Mouse (Mus musculus) heart, embryonic 14.5 days (tissue): Measurements from ENCODE around the gene Slc27a2. TPM values are rescaled to one million over a fixed set of nuclear protein-coding genes. Genes with fewer than 3 reads are reported as not detected.
"Not testable (repeated sequence)": the region's sequence is repeated elsewhere in the genome, so short reads cannot be mapped to it uniquely, and the experiment has no call there.

ENCODE experiments used
- ATAC-seq: fragments of 200-750 bp; cut with Nextera tagmentation; 2 replicates; pipeline ENCODE4 v1.8.0; 2017; ENCODE audit warnings: low read depth, moderate TSS enrichment; ENCODE audit not compliant: insufficient number of reproducible peaks, insufficient read depth, low FRiP score
- H3K27ac ChIP-seq, 2 experiments: fragments of 200-500 bp in 1 of 2; fragments of 300-500 bp in 1 of 2; sonication (generic) in 1 of 2; replicated peaks in 1 of 2; 2 replicates each; pipeline ENCODE4 v1.5.1; 2012 to 2014; ENCODE audit warnings: low read depth in 2 of 2, low read length in 2 of 2, control low read depth in 1 of 2, mild to moderate bottlenecking in 1 of 2, mixed read lengths in 1 of 2; ENCODE audit not compliant: control insufficient read depth in 1 of 2, insufficient read depth in 1 of 2
- H3K27me3 ChIP-seq: fragments of 300-500 bp; sonication (generic); 2 replicates; pipeline ENCODE4 v1.6.1; 2014; ENCODE audit warnings: mild to moderate bottlenecking, low read length, control low read depth; ENCODE audit not compliant: control insufficient read depth, insufficient read depth
- H3K36me3 ChIP-seq: fragments of 300-500 bp; sonication (generic); 2 replicates; pipeline ENCODE4 v1.6.1; 2014; ENCODE audit warnings: mild to moderate bottlenecking, control low read depth, low read length, mixed read lengths; ENCODE audit not compliant: control insufficient read depth, insufficient read depth
- H3K4me1 ChIP-seq, 2 experiments: fragments of 200-500 bp in 1 of 2; fragments of 300-500 bp in 1 of 2; sonication (generic) in 1 of 2; 2 replicates each; pipeline ENCODE4 v1.6.1; 2012 to 2014; ENCODE audit warnings: low read length in 2 of 2, control low read depth in 1 of 2, mixed read lengths in 1 of 2; ENCODE audit not compliant: control insufficient read depth in 2 of 2, insufficient read depth in 2 of 2
- H3K4me2 ChIP-seq: fragments of 300-500 bp; sonication (generic); 2 replicates; pipeline ENCODE4 v1.6.1; 2014; ENCODE audit warnings: mild to moderate bottlenecking, low read length
- H3K4me3 ChIP-seq, 2 experiments: fragments of 200-500 bp in 1 of 2; fragments of 300-500 bp in 1 of 2; sonication (generic) in 1 of 2; 2 replicates each; pipeline ENCODE4 v1.5.1; 2012 to 2014; ENCODE audit warnings: low read length in 2 of 2, mild to moderate bottlenecking in 2 of 2, control low read depth in 1 of 2, low read depth in 1 of 2, moderate library complexity in 1 of 2; ENCODE audit not compliant: control insufficient read depth in 1 of 2, insufficient read depth in 1 of 2
- H3K9ac ChIP-seq: fragments of 300-500 bp; sonication (generic); 2 replicates; pipeline ENCODE4 v1.6.1; 2014; ENCODE audit warnings: mild to moderate bottlenecking, low read length
- H3K9me3 ChIP-seq: fragments of 300-500 bp; sonication (generic); 2 replicates; pipeline ENCODE4 v1.6.1; 2016; ENCODE audit warnings: low read length, control low read depth; ENCODE audit not compliant: control insufficient read depth
- WGBS: fragments of 180-500 bp; shearing (Covaris S2); extraction: QIAGEN DNeasy Blood & Tissue Kit; methylation state at CpG from one replicate; pipeline ENCODE4 v1.1.7; 2014; 5-methylcytosine and 5-hydroxymethylcytosine counted together
- polyA plus RNA-seq: library from polyadenylated mRNA; unstranded; fragments of >200 nt; fragmentation: Nextera tagmentation; extraction: Ambion mirVana; gene quantifications from 2 replicates; pipeline ENCODE4 v1.2.1, GENCODE M21; 2014

Gene Slc27a2
- polyA plus RNA-seq, 1 experiment from 2014 or later = 0.09 TPM

DNA sequence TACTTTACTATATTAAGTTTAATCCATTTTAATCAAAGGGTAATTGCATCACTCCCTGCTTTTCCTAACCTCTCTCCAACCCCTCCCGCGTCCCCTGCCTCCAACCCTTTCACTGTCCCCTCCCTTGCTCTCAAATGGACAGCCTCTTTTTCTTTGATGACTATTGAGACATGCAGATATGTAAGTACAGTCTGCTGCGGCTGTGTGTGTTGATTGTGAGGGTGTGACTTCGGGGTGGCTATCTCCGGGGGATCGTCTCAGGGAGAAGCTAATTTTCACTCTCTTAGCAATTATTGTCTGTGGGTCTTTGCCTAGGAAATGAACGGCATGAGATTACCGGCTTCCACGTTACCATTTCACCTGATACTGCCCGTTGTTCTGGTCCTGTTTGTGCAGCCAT lies 30.7 kb upstream of the Slc27a2 start:
- H3K4me3 ChIP-seq = no peak overlapping the region
- ATAC-seq = no peak
- 70% methylated on average over 10 of the region's 10 CpGs for WGBS

GRCm38 (mm10) chr2:126522056-126522455 lies 30.2 kb upstream of the Slc27a2 start:
- no peak for ATAC-seq
- Histone ChIP-seq H3K4me2 (no peak overlapping the region), H3K36me3 (no peaks in the 10 kb centered on the region), H3K27ac (no peak overlapping the region), H3K9ac (no peak overlapping the region), H3K9me3 (no peaks in the 10 kb centered on the region), H3K4me3 (no peak overlapping the region), H3K4me1 (peaks cover 3 to 6% of the 10 kb centered on the region in 2 experiments; a peak in 3 of 4 replicates), H3K27me3 (no peaks in the 10 kb centered on the region)
- 58% methylated on average over 8 of the region's 8 CpGs for WGBS

More for the DNA sequence above, 30.7 kb upstream of the Slc27a2 start:
- Histone ChIP-seq H3K4me1 (peaks cover 3 to 6% of the 10 kb centered on the region in 2 experiments; a peak in 3 of 4 replicates), H3K27me3 (no peaks in the 10 kb centered on the region), H3K9me3 (no peaks in the 10 kb centered on the region), H3K36me3 (no peaks in the 10 kb centered on the region), H3K4me2 (no peak overlapping the region), H3K9ac (no peak overlapping the region), H3K27ac (no peak overlapping the region)

DNA sequence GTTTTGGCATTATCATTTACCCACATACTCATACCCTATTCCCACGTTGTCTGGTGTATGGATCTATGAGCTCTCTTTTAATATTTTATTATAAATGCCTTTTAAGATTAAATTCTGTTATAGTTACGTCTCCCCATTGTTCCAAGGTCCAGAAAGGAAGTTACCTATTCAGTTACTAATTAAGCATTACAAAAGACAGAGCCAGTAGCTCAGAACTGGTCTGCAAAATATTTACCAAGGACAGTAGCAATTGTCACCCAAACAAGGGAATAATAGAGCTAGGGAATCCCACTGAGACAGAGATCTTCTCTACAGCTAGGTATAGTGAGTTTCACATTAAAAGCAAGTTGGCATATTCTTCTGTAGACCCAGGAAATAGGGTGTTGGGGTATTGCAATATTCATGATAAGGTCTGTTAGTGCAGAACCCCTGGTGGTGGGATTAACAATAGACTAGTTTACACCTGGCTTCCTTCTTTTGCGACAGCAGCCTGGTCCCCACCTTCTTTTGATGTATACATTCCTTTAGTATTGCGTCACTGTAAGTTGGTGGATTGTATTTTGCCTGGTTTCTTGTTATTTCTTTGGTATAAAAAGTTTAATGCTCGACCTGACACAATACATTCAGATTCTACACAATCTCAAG lies 29.0 kb upstream of the Slc27a2 start:
- not testable (repeated sequence) for ATAC-seq, H3K4me1 ChIP-seq, H3K36me3 ChIP-seq, H3K4me3 ChIP-seq, H3K9ac ChIP-seq, H3K9me3 ChIP-seq, H3K27ac ChIP-seq, H3K27me3 ChIP-seq, H3K4me2 ChIP-seq
- 59% methylated on average over 5 of the region's 5 CpGs for WGBS

DNA sequence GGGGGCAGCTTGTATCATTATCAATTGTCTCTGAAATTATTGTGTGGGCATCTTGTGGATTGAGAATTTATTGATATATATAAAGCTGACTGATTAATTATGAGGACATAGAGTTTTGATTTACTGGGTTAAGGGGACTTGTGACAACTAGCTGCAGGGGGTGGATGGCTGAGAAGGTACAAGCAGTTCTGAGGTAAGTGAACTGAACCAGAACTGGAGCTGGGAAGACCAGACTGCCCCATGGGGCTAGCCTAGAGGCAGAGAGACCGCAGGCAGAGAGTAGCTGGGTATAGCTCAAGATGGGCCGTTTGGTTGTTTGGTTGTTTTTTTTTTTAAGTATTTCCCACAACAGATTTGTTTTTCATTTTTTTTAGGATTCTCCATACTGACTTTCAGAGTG lies 27.9 kb upstream of the Slc27a2 start:
- Histone ChIP-seq H3K27ac (no peak overlapping the region), H3K4me2 (no peak overlapping the region), H3K9ac (no peak overlapping the region), H3K4me3 (no peak overlapping the region), H3K27me3 (no peaks in the 10 kb centered on the region), H3K9me3 (no peaks in the 10 kb centered on the region), H3K36me3 (no peaks in the 10 kb centered on the region), H3K4me1 (peaks cover 3 to 6% of the 10 kb centered on the region in 2 experiments; a peak in 3 of 4 replicates)
- 82% methylated on average over 2 of the region's 2 CpGs for WGBS
- ATAC-seq = no peak

GRCm38 (mm10) chr2:126527461-126527860 lies 24.7 kb upstream of the Slc27a2 start:
- H3K4me2 ChIP-seq = no peak overlapping the region
- H3K9me3 ChIP-seq = no peaks in the 10 kb centered on the region
- whole genome bisulfite sequencing = 70% methylated on average over 8 of the region's 8 CpGs
- H3K9ac ChIP-seq = no peak overlapping the region
- H3K27me3 ChIP-seq = no peaks in the 10 kb centered on the region
- no peaks in the 10 kb centered on the region for H3K36me3 ChIP-seq
- H3K4me1 ChIP-seq = no peaks in the 10 kb centered on the region
- no peak overlapping the region for H3K4me3 ChIP-seq
- ATAC-seq = no peak
- no peak overlapping the region for H3K27ac ChIP-seq

DNA sequence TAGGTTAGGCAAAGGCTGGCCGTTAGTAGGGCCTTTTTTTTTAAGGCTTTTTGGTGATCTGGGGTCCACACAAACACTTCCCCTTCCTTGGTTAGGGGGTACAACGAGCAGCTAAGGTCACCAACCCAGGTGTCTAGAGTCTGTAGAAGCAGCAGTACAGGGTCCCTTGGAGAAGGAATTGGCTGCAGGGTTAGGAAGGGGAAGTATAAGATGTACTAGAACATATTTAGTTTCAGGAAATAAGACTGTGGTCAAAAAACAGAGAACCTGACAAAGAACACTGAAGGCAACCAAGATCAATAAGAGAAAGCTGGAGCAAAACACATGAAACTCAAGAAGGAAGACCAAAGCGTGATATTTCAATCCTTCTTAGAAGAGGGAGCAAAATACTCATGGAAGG lies 21.6 kb upstream of the Slc27a2 start:
- H3K4me1 ChIP-seq = no peaks in the 10 kb centered on the region
- H3K9me3 ChIP-seq = no peaks in the 10 kb centered on the region
- H3K4me3 ChIP-seq = no peak overlapping the region
- WGBS = 78% methylated on average over 3 of the region's 3 CpGs
- no peak overlapping the region for H3K4me2 ChIP-seq
- H3K9ac ChIP-seq = no peak overlapping the region
- no peak overlapping the region for H3K27ac ChIP-seq
- H3K27me3 ChIP-seq = no peaks in the 10 kb centered on the region
- H3K36me3 ChIP-seq = no peaks in the 10 kb centered on the region
- no peak for ATAC-seq

GRCm38 (mm10) chr2:126537654-126538053 lies 14.6 kb upstream of the Slc27a2 start:
- Histone ChIP-seq H3K4me3 (no peak overlapping the region), H3K27me3 (no peaks in the 10 kb centered on the region), H3K9ac (no peak overlapping the region), H3K4me1 (peaks cover 0 to 5% of the 10 kb centered on the region in 2 experiments; a peak in 2 of 4 replicates), H3K36me3 (no peaks in the 10 kb centered on the region), H3K4me2 (no peak overlapping the region), H3K27ac (no peak overlapping the region), H3K9me3 (no peaks in the 10 kb centered on the region)
- ATAC-seq = no peak

DNA sequence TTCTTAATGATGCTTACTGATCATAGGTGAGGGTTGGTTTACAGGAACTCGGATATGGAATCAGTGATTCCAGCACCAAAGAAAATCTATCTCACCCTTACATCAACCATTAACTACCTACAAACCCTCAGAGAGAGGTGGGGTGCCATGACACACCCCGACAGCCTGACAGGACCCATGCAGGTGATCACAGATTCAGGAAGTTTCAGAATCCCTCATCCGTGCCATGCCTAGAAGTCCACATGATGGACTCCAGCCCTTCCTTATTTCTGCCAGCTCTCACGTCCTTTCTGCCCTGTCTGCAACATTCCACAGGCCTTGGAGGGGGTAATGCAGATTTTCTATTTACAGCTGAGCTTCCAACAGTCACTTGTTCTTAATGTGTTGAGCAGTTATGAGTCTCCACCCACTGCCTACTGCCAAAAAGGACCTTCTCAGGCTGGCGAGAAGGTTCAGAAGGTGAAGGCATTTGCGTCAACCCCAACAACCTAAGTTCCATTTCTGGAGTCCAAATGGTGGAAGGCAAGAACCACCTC lies 11.7 kb upstream of the Slc27a2 start:
- Histone ChIP-seq H3K9ac (no peak overlapping the region), H3K9me3 (no peaks in the 10 kb centered on the region), H3K27ac (no peak overlapping the region), H3K27me3 (no peaks in the 10 kb centered on the region), H3K4me3 (no peak overlapping the region), H3K36me3 (no peaks in the 10 kb centered on the region), H3K4me2 (no peak overlapping the region), H3K4me1 (peaks cover 0 to 5% of the 10 kb centered on the region in 2 experiments; a peak in 2 of 4 replicates)
- WGBS = 59% methylated on average over 6 of the region's 6 CpGs
- no peak for ATAC-seq
